Mouse (Mus musculus): ENCODE results near the gene Olfr574.

DNA sequence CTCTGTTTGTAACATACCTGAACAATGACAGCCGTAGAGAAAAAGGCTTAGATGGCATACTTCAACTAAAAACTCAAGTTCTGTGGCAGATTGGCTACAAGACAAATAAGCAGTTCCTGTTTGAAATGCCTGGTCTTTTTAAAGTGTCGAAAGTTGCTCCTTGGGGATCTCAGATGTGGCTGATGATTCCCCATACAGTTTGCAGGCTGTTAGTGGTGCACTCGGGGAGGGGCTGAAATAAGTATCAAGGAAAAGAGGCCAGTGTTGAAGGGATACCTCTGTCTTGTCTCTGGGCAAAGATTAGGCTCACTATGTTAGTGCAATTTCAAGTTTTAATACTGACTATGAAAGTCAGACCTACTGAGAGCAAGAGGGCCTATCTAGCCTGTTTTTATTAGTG lies 41.0 kb downstream of the Olfr574 start, which contains the start of gene Olfr578:
- no peak for TF ChIP-seq CTCF (IDR thresholded peaks at IDR 0.05; ENCODE audit: borderline replicate concordance, insufficient read depth, low read length)
- TF ChIP-seq POLR2A (IDR thresholded peaks at IDR 0.05; ENCODE audit: low read depth, low read length), result no peak

Data from embryonic fibroblast, embryonic 13.5 days (primary cell).